Mouse (Mus musculus) urinary bladder, postnatal 10 days (tissue): ENCODE measurements around the gene Patl1.
A peak's percentile ranks its signal among the peaks of the same experiment; 100 is the strongest.
"Not testable (repeated sequence)": the region's sequence is repeated elsewhere in the genome, so short reads cannot be mapped to it uniquely, and the experiment has no call there.

ENCODE experiments used
- DNase-seq: peaks from one replicate; pipeline ENCODE4 v3.0.0; 2022; ENCODE audit warnings: low spot score

Gene Patl1

GRCm38 (mm10) chr19:11912037-11912532, at the start of gene Patl1:
Gene Patl1 (plus strand): TSS chr19:11912399.
- peak; percentile 95 for DNase-seq

GRCm38 (mm10) chr19:11867837-11868236, 44.4 kb upstream of the Patl1 start:
- DNase-seq: no peak

GRCm38 (mm10) chr19:11875006-11875405, 37.2 kb upstream of the Patl1 start, which contains the start of gene Olfr1419:
Gene Olfr1419 (minus strand): TSS chr19:11875106.
- DNase-seq: no peak

- DNase-seq: not testable (repeated sequence)
These were observed 33.8 kb upstream of the Patl1 start for GRCm38 (mm10) chr19:11878404-11878803.

- no peak for DNase-seq
These were observed 25.9 kb upstream of the Patl1 start, which contains the start of gene Olfr1420 for GRCm38 (mm10) chr19:11886265-11886664. Gene Olfr1420 (plus strand): TSS chr19:11886565.

GRCm38 (mm10) chr19:11911021-11911420, 1.2 kb upstream of the Patl1 start:
- no peak for DNase-seq

GRCm38 (mm10) chr19:11911603-11912002, 596 bp upstream of the Patl1 start:
- no peak for DNase-seq

- DNase-seq: no peak
These were observed 428 bp downstream of the Patl1 start for GRCm38 (mm10) chr19:11912533-11913121.

GRCm38 (mm10) chr19:11915804-11916203, 3.6 kb downstream of the Patl1 start:
- DNase-seq: no peak

- DNase-seq: no peak
These were observed 9.9 kb downstream of the Patl1 start for GRCm38 (mm10) chr19:11922068-11922467.

- not testable (repeated sequence) for DNase-seq
These were observed 10.3 kb downstream of the Patl1 start for GRCm38 (mm10) chr19:11922515-11922914.

- no peak for DNase-seq
These were observed 14.2 kb downstream of the Patl1 start for GRCm38 (mm10) chr19:11926380-11926779.

- no peak for DNase-seq
These were observed 16.0 kb downstream of the Patl1 start for GRCm38 (mm10) chr19:11928025-11928748.

- DNase-seq: not testable (repeated sequence)
These were observed 34.3 kb downstream of the Patl1 start for GRCm38 (mm10) chr19:11946460-11946859.

GRCm38 (mm10) chr19:11949878-11950277, 37.7 kb downstream of the Patl1 start:
- DNase-seq: no peak

- DNase-seq: no peak
These were observed 38.5 kb downstream of the Patl1 start for GRCm38 (mm10) chr19:11950747-11951146.

- DNase-seq: no peak
These were observed 42.0 kb downstream of the Patl1 start for GRCm38 (mm10) chr19:11954206-11954605.

GRCm38 (mm10) chr19:11956636-11957035, 44.4 kb downstream of the Patl1 start:
- DNase-seq: no peak

GRCm38 (mm10) chr19:11957396-11957795, 45.2 kb downstream of the Patl1 start:
- DNase-seq: no peak

GRCm38 (mm10) chr19:11957846-11958245, 45.6 kb downstream of the Patl1 start:
- no peak for DNase-seq

GRCm38 (mm10) chr19:11964266-11964665, 52.1 kb downstream of the Patl1 start:
- no peak for DNase-seq

- peak; percentile 98 for DNase-seq
These were observed 53.1 kb downstream of the Patl1 start, which contains the start of gene Osbp for GRCm38 (mm10) chr19:11965023-11965942. Gene Osbp (plus strand): TSS chr19:11965941.
